Mouse (Mus musculus): Measurements from ENCODE around the gene Tango6. TPM values are rescaled to one million over a fixed set of nuclear protein-coding genes. Genes with fewer than 3 reads are reported as not detected.
A peak's percentile ranks its signal among the peaks of the same experiment; 100 is the strongest.
"Not testable (repeated sequence)": the region's sequence is repeated elsewhere in the genome, so short reads cannot be mapped to it uniquely, and the experiment has no call there.

Gene Tango6
- total RNA-seq, 2 experiments from 2014 or later: 5.7 to 8.0 TPM

DNA sequence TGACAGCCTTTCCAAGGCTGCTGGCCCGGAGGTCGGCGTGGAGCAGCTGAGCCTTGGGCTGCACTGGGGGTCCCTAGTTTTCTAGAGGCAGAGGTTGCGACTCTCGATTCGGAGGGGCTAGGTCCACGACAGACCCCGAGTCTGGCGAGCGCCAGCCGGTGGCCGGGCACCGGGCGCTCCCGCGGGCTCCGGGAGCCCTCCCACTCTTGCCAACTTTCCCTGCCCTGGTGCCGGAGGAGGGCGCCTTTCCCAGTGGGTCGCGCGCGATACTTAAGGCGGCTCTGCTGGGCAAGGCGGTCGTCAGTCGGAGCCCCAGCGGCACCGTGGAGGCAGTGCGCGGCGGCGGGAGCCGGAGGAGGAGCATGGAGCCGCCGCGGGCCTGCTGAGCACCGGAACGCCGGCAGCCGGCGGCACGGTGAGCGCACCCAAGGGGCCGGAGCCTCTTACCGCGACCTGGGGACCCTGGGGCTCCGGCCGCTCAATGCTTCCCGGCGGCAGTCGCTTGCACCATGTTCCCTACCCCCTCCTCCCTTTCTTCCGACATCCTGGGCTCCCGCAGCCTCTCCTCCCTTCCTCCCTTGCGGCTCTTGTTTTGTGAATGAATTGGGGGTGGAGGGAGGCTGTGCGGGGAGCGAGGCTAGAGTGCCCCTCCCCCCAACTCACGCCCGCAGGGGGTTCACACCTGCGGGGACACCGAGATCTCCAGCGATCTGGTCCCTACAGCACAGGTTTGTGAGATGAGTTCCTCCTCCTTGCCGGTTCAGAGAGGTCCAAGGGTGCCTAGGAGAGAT lies 187.9 kb downstream of the Tango6 start:
- peak; percentile 59 for ATAC-seq (replicated peaks; ENCODE audit: poor library complexity)

- 0 out of 2 replicates have a peak, but pooled peaks have one; percentile 12 for ATAC-seq (replicated peaks; ENCODE audit: poor library complexity)
Measured at GRCm38 (mm10) chr8:106871328-106871926, 188.6 kb downstream of the Tango6 start.

DNA sequence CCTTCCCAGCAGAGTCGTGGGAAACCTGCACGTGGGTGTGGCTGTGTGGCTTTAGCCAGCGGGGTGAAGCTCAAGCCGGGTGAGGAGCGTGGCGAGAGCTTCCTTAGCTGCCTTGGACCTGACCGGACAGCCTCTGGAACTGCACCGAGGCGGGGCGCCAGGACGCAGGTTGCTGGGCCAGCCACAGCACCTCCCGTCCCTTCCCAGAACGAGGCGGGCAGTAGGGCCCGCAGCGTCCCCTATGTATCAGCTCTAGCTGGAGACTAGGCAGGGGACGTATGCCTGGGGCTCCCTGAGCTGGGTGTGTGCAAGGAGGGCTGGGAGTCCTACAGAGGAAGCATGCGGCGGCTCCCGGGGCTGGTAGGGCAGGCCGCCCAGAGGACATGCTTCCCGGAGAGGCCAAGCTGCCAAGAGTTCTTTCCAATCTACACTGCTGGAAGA lies 189.1 kb downstream of the Tango6 start:
- ATAC-seq (replicated peaks; ENCODE audit: poor library complexity): peak; percentile 53

DNA sequence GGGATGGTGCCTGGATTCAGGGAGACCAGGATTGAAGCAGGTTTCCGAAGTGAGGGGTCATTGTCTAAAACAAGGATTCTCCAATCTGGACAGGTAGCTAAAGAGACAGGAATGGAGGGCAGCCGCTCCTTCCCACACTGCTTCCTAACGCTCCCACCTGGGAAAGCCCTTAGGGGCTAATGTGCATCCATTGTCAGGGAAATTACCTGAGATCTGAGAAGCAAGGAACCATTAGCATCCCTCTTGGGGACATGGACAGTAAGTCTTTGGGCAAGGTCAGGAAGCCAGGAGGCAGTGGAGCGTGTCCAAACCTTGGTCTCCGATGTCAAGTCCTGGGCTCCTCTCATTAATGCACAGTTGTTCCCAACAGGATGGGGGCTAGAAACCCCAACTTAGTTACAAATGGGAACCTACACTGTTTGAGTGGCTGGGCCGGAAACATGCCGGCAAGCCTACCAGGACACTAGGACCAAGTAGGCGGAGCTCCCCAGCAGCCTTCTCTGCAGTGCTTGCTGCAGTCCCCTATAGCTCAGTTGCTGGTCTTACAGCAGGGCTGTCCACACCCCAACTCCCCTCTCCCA lies 189.7 kb downstream of the Tango6 start:
- no peak for ATAC-seq (replicated peaks; ENCODE audit: poor library complexity)

DNA sequence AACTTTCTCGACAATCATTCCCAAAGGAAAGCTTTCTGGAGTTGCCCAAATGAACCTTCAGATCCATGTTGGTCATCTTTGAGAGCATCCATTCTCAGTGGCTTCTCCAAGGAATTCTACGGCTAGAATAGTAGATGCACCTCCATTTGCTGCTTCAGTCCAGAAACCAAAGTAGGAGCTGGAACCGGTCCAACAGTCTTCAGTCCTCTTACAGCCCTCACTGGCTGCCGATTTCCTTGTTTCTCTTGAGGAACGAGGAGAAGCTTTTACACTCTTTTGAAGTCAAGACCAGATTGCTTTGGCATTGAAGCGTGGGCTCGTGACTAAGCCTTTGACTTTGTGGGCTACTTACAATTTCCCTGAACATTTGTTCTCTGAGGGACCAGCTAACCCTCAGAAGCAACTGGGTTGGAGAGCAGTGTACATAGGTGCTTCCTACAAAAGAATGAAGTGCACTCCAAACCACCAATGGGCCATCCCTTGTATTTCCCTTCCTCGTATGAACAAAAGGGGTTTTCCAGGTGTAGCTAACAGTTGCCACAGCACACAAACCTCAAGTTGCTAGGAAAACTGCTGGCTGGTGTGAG lies 197.3 kb downstream of the Tango6 start:
- ATAC-seq (replicated peaks; ENCODE audit: poor library complexity): no peak

- ATAC-seq (replicated peaks; ENCODE audit: poor library complexity): not testable (repeated sequence)
Measured at GRCm38 (mm10) chr8:106884094-106884493, 201.2 kb downstream of the Tango6 start.

- not testable (repeated sequence) for ATAC-seq (replicated peaks; ENCODE audit: poor library complexity)
Measured at GRCm38 (mm10) chr8:106884826-106885400, 202.0 kb downstream of the Tango6 start.

DNA sequence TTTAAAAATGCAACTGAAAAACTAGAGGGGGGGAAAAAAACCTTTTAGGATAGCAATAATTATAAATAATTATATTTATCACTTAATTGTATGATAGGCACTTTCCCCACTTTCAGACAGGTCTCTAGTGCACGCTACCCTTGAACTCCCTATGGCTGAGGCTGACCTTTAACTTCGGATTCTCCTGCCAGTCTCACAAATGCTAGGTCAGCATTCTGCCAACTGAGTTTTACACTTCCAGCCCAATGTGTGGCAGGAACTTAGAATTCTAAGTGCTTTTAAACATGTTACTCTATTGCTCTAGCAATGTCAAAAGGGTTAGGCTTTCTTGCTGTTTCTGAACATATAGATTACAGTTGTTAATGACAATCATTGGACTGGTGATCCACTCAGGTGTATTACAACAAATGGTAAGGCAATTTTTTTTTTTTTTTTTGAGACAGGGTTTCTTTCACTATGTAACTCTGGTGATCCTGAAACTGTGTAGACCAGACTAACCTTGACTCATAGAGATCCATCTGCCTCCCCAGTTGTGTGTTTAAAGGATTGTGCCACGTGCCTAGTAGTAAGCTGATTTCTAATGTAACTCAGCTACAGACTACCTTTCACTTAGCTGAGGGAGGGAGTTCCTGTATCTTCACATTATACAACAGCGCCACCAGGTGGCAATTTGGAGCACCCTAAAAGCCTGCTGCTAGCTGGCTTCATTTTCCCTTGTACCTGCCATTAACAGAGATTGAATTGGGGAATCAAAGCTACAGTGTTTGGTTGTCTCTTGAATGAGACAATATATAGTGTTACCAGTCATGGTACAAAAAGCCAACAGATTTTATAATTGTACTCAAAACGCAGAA lies 204.7 kb downstream of the Tango6 start:
- ATAC-seq (replicated peaks; ENCODE audit: poor library complexity): peak; percentile 88

DNA sequence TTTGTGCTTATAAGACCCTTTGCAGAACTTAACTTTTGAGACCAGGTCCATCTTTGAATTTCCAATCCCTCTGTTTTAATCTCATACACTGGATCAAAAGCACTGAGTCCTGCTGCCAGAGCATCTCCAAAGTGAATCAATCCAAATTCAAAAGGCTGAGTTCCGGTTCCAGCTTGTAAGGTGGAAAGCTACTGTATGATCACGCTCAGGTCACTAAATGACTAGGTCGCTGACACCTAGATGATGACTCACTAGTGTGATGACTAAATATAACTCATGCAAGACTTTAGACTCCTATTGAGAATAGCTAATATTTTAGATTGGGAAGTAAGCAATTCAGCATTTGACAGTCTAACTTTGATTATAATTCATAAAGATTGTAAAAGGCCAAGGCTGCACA lies 205.9 kb downstream of the Tango6 start:
- ATAC-seq (replicated peaks; ENCODE audit: poor library complexity): no peak

DNA sequence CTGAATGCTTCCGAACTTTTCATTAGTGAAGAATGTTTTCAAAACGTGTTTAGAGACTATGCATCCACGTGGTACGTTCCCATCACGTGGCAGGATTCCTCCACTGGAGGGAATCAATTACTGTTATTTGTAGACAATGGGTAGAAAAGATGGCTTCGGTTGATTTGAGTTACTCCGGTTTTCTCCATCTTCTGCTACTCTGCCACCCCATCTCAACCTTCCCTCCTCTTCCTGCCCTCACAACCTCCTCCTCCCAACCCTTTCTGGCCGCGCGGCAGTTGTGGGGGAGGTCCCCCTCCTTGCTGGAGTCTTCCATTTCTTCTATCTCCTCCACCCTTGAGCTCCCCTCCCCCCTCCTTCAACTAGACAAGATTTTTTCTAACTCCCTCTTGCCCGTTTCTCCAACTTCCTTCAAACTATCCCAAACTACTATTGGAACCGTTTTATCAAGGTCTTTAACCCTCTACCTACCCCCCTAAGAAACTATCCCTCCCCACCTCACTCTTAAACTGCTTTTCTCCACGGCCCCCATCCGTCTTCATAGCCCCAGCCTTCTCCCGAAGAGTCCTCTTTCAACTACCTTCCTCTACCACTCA lies 209.4 kb downstream of the Tango6 start:
- peak; percentile 59 for ATAC-seq (replicated peaks; ENCODE audit: poor library complexity)

DNA sequence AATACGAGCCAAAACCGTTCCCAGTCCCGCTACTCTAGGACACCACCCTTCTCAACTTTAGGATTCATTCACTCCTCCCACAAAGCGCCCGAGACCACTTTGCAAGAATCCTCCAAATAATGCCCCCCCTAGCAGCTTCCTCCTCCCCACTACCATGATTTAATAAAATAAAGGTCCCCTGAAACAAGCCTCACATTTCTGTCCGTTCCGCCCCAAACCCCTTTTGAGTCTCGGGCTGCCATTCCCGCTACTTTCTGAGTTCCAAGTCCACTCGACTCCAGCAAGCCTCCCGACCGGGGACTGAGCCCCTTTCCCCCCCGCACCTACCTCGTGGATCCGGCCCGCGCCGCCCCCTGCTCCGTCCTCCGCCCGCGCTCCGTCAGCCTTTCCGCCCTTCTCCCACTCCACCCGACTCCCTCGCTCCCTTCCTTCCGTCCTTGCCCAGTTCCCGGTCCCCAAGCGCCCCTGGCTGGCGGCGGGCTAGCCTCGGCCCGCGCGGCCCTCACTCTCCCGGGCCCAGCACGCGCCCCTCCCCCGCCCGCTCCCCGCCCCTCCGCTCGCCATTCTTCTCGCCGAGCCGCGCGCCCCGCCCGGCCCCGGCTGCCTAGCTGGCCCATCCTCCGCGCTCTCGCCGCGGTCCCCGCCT lies 210.1 kb downstream of the Tango6 start:
- ATAC-seq (replicated peaks; ENCODE audit: poor library complexity): peak; percentile 49

- ATAC-seq (replicated peaks; ENCODE audit: poor library complexity): peak; percentile 87
Measured at GRCm38 (mm10) chr8:106893481-106894156, 210.8 kb downstream of the Tango6 start, which contains the start of gene Utp4. Utp4 (plus strand) TSS chr8:106893636.

DNA sequence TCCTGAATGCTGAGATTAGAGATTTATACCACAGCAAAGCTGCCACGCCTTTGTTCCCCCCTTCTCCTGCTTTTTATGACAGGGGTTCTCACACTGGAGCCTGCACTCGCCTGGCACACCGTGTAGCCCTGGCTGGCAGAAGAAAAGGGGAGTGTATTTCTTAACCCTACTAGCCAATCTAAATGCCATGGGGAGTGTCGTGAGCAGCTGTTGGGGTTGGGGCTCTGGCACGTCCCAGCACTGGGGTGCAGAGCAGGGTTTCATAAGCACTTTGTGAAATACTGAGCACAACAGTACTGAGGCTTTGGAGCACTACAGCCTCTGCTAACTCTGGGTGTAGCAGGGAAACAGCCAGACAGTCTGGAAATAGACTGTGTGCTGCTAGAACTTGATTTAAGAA lies 216.6 kb downstream of the Tango6 start:
- ATAC-seq (replicated peaks; ENCODE audit: poor library complexity): no peak

Other genes with a start within 250 kb of the Tango6 start
- not detected in 2 replicates for gene 6030452D12Rik, start 182.5 kb upstream of the Tango6 start, total RNA-seq (2015)
- not detected in 2 replicates for gene 6030452D12Rik, start 182.5 kb upstream of the Tango6 start, total RNA-seq (2017)
- not detected in 2 replicates for gene Cdh3, start 172.2 kb upstream of the Tango6 start, total RNA-seq (2015)
- not detected in 2 replicates for gene Cdh3, start 172.2 kb upstream of the Tango6 start, total RNA-seq (2017)
- gene Gm10073, start 109.6 kb upstream of the Tango6 start, total RNA-seq (2015): 111 and 130 TPM in 2 replicates
- 8.4 and 9.5 TPM in 2 replicates for gene Gm10073, start 109.6 kb upstream of the Tango6 start, total RNA-seq (2017)
- 0.42 and 1.2 TPM in 2 replicates for gene Cdh1, start 79.7 kb upstream of the Tango6 start, total RNA-seq (2015)
- gene Cdh1, start 79.7 kb upstream of the Tango6 start, total RNA-seq (2017): 0.62 and 1.3 TPM in 2 replicates
- gene Has3, start 187.2 kb downstream of the Tango6 start, total RNA-seq (2015): not detected in 2 replicates
- gene Has3, start 187.2 kb downstream of the Tango6 start, total RNA-seq (2017): 0.37 and 0.54 TPM in 2 replicates
- 66.8 and 76.6 TPM in 2 replicates for gene Utp4, start 210.6 kb downstream of the Tango6 start, total RNA-seq (2015)
- 47.4 and 53.2 TPM in 2 replicates for gene Utp4, start 210.6 kb downstream of the Tango6 start, total RNA-seq (2017)